Mouse (Mus musculus) cerebellum, adult 9-10 months (tissue): ENCODE measurements around the gene C330007P06Rik.
"Not testable (repeated sequence)": the region's sequence is repeated elsewhere in the genome, so short reads cannot be mapped to it uniquely, and the experiment has no call there.

Experiments
- DNase-seq: peaks from one replicate; pipeline ENCODE4 v3.0.0; 2022

The C330007P06Rik gene

DNA sequence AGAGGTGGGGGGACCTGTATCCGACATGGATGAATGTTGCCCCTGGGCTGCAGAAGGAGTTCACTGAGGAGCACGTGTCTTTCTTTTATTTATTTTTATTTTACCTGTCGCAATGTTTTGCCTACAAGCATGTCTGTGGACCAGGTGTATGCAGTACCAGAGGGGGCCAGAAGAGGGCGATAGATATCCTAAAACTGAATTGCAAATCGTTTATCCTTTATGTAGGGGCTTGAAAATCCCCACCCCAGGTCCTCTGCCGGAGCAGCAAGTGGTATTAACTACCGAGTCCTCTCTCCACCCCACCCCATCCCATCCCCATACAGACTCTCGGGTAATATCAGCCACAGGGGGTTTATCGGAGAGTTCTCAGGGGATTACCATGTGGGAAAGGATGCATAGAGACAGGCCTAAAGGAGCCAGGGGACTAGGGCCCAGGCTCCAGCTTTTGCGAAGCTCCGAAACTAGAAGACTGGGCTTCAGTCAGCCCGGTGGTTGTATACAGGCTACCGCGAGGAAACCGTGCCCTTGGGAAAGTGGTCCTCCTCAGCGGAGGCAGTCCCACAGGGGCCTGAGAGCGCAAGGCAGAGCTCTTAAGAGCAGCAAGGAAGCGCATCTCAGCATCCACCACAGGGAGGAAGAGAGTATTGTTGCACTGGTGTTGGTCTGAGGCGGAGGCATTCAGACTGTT, 40.4 kb downstream of the C330007P06Rik start:
- peak; percentile 72 for DNase-seq

DNA sequence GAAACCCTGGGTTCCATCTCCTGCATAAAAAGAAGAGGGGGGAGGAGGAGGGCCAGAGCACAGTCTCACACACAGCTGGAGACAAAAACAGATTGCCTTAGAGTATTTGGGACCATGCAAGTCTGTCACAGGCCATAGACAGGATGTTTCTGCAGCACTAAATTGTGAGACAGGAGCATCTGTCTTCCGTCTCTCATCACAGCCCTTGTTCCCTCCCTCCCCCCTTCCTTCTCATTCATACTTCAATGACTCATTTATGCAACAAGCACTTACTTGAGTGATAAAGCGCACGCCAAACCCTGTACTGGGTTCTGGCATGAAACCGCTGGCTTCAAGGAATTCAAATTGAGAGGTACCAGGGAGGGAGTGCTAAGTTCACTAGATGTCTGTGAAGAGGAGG, 42.3 kb downstream of the C330007P06Rik start:
- no peak for DNase-seq

DNA sequence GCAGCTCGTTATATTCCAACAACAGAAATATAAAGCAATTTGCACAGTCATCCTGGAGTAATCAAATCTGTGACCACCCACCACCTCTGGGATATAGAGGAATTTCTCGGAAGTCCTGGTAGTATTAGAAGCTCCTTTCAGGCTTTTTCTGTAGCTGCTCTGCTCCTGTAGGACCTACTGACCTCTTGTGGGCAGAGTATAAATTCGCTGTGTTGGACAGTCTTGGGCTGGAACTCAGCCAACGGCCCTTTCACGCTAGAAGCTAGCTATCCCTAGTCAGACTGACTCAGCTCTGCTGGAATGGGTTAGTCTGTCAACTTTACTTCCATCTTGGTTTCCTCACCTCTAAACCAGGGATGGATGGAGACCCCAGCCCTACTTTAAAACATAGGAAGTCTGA, 43.6 kb downstream of the C330007P06Rik start:
- peak; percentile 35 for DNase-seq

DNA sequence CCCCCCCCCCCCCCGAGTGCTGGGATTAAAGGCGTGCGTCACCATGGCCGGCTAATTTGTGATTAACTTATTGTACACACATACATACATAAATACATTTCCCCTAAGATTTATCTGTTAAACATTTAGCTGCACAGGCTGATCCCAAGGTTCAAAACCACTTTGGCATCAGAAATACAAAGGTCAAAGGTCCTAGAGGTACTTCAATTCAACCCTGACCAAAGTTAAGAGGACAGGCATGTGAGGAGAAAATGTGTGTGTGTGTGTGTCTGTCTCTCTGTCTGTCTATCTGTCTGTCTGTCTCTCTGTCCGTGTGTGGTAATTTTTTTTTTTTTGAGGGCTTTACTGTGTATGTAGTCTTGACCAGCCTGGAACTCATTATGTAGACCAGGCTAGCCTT, 47.0 kb downstream of the C330007P06Rik start:
- no peak for DNase-seq

DNA sequence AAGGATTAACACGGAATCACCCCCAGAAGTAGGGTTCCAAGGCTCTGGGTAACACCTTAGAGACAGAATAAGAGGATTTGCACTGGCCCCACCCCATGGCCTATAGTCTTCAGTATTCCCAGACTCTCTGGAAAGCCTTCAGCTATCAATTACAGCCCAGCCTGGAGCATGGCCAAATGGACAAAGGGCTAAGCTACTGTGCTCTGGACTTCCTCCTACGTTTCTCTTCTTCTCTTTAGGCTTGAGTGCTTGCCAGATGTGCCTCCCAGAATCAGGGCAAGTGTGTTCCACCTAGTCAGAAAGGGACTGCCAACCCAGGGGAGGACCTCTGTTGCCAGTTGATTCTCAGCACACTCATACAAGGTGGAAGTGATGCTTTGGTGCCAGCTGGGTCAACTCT, 48.9 kb downstream of the C330007P06Rik start:
- DNase-seq = no peak

DNA sequence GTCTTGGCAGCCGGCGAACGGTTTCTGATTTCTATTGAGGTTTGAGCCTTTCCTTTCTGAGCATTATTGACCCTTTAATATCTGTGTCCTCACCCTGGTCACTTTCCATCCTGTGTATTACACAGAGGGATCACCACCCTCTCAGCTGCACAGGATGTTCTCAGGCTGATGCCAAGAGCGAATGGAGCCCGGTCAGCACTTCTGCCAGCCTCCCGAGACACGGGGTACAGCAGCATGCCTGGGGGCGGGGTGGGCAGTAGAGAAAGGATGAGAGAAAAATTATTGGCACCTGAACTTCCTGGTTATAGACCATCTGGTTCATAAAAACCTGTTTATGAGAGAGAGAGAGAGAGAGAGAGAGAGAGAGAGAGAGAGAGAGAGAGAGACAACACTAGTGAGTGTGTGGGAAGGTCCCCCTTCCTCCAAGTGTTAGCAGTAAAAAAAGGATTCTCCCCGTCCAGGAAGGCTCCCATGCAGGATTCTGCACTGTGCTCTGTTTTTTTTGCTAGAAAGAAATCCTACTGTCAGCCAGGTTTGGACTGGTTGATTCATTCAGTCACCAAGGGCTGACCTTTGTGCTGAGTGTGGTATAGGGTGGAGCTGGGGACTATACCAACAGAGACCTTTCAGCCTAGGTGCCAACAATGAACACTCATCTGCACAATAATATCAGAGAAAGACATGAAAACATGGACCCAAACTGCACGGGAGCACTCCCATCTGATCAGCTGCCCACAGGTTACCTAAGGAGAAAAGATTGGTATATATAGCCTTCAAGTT, 49.8 kb downstream of the C330007P06Rik start:
- DNase-seq = no peak

DNA sequence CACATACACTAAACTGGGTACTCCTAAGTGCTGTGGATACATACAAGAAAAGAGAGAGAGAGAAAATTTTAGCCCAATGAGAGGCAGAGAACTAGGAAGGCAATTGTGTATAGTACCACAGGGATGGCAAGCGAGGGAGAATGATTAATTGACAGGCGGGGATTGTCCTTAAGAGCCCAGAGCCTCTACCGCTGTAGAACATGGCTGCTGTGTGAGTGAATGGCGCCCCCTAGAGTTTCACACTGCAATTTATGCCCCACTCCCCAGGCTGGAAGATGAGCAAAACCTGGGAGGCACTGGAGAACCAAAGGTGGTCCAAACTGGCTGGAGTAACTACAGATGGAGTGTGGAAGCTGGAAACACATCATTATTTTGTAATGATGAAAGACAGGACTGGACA, 53.7 kb downstream of the C330007P06Rik start:
- peak; percentile 33 for DNase-seq

DNA sequence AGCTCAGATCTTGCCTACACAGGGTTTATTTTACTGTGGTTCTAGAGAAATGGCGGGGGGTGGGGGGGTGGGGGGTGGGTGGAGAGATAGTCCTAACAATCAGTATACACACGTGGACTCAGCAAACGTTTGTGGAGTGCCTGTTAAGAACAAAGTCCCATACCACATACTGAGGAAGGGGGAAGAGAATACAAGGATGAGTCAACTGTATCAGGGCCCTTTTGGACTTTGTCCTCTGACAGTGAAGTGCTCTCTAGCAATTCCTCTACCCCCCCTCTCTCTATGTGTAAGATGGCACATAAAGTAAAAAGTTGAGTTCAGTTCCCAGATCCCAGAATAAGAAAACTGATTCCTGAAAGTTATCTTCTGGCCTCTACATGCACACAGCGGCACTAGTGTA, 54.3 kb downstream of the C330007P06Rik start:
- no peak for DNase-seq

DNA sequence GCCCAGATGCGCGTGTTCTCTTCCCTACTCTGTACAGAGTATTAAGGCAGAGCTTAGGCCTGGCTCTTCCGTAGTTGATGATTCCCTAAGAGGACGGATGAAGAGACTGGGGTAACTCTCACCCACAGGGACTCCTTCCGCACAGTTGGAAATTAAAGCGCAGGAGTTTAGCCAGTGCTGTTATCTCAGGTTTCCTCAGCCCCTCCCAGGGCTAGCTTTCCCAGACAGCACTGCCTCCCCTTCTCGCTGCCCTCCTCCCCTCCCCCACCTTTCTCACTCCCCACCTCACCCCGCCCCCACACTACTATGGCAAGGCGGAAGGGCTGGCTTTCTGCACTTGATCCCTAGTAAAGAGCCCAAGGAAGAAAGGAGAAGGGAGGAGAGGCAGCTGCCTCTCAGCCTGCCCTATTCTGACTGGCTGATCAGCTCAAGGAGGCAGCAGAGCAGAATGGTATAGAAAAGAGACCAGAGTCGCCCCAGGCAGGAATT, 56.9 kb downstream of the C330007P06Rik start:
- no peak for DNase-seq

DNA sequence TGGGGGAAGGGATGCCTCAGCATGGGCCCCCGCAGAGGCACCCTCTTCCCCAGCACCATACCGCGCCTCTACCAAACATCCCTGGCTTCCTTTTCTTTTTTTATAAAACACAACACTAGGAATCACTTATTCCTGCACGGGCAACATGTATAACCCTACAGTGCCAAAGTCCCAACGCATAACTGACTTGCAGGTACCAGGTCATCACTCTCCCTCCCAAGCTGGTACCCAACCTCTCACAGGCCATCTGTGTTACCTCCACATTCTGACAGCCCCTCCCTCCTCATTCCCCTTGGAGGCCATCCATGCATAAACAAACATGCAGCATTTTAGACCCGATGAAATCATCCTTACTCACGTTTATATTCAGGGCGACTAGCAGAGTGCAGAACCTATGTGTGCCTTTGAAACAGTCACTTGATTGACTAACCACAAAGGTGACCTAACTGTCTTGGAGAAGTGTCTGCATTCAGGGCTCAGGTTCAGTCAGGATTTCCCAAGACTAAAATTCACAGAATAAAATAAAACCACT, 57.5 kb downstream of the C330007P06Rik start:
- DNase-seq = no peak

DNA sequence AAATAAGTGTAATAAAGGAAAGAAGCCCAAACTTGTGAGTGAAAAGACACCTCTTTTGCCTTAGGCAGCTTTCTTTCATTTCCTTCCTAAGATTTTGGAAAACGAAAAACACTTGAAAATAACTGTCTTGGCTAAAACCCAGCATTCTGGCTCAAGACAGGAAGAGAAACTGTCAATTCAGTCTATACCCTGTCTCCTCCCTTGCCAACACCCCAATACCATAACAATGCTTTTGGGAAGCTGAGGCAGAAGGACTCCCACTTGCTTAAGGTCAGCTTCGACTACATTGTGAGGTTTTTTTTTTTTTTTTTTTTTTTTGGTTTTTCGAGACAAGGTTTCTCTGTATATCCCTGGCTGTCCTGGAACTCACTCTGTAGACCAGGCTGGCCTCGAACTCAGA, 58.5 kb downstream of the C330007P06Rik start:
- DNase-seq = no peak

DNA sequence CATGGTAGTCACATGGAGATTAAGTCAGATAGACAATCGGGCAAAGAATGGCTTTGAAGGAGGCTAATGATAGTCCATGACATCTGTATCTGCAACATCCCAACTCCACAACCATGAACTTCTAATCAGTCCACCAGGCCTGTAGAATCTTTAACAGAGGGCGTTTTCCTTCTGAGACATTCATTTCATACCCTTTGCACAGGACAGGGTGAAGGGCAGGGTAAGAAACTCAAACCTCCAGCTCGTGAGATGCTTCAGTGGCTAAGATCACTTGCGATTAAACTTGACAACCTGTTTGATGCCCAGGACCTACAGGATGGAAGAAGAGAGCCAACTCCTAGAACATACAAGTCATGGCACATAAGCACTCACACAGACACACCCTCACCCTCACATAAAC, 58.9 kb downstream of the C330007P06Rik start:
- DNase-seq = no peak

DNA sequence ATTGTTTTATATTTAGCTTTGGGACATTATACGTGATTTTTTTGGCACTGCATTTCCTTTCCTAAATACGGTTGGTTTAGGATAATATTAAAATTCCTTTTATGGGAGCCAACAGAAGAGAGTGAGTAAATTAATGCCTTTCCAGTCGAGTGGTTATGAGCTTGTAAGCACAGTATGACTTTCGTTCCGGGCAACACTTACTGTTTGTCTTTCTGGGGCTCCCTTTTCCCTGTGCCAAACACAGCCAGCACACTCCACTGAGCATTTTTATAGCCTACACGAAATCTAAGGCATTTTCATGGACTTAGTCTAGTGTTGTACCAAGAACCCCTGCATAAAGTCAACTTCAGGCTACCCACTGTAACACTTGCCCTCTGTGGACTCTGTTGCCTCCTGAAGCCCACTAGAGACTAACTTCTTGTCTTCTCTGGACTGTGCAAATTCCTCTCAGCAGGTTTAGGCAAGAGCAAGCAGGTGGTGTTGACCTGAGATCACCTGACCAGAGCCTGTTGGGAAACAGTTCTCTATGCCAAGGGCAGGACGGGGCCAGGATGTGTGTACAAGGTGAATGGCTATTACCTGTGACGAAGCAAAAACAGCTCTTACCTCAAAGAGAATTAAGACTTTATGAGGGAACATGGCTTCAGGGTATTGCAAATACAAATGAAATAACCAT, 59.6 kb downstream of the C330007P06Rik start:
- no peak for DNase-seq

DNA sequence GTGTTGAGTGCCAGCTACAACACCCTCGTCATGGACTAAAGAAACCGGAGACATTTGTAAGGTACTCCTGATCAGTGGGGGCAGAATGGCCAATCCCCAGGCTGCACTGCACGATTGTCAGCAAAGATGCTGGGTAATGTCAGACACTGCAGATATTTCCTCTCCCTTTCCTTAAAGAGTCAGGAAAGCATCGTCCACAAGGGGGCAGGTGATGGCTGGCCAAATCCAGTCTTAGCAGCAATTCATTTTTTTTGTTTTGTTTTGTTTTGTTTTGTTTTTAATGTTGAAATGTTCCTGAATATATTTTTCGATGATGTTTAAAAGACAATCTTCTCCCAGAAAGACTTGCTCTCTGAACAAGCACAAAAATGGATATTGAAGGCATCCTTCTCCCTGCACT, 62.5 kb downstream of the C330007P06Rik start:
- no peak for DNase-seq

DNA sequence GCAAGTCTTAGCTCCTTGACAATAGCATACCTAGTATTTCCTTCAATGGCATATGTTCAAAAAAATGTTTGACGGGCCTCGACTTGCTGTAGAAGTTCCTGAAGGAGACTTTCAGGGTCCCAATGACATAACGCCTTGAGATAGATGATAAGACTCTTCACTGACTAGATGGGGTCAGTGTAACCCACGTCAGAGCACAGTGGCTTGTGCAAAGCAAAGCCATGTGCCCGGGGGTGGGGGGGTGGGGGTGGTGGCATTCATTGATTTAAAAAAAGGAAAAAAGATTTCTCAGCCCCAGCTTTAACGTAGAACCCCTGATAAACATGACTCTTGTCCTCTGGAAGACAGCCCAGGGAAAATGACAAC, 65.6 kb downstream of the C330007P06Rik start:
- DNase-seq = no peak

DNA sequence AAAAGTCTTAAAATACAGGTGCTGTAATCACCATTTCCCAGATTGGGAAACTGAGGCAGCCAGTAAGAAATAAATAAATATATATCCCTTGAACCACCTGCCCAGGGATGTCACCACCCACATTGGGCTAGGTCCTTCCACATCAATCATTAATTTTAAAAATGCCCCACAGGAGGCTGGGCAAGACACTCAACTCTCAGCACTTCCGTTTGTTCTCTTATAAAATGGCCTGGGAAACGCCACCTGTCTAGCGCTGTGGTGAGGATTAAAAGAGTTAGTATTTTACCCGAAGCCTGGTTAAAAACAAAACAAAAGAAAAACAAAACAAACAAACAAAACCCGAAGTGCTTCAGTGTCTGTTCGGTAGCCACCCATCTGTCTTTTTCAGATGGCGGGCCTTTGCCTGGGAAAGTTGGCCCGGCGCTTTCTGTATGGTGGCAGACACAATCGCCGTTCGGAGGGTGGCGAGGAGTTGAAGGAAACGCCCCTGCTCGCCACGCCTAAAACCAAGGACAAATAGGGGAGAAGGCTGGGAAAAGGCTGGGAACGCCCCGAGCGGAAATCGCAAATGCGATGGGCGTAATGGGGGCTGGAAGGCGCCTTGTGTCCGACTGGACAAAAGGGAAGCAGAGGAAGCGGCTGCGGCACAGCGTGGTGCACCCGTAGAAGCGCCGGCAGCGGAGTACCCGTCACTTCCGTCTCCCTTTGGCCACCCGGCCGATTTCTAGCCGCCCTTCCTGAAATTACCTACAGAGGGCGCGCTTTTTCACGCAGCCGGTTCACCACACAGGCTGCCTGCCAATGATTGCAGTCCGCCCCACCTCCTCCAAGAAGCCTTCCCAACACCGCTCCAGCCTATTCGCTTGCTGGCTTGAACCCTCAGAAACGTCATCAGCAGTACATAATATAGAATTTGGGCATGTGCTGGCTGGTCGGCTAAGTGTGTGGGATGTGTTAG, 66.3 kb downstream of the C330007P06Rik start:
- DNase-seq = peak; percentile 90

DNA sequence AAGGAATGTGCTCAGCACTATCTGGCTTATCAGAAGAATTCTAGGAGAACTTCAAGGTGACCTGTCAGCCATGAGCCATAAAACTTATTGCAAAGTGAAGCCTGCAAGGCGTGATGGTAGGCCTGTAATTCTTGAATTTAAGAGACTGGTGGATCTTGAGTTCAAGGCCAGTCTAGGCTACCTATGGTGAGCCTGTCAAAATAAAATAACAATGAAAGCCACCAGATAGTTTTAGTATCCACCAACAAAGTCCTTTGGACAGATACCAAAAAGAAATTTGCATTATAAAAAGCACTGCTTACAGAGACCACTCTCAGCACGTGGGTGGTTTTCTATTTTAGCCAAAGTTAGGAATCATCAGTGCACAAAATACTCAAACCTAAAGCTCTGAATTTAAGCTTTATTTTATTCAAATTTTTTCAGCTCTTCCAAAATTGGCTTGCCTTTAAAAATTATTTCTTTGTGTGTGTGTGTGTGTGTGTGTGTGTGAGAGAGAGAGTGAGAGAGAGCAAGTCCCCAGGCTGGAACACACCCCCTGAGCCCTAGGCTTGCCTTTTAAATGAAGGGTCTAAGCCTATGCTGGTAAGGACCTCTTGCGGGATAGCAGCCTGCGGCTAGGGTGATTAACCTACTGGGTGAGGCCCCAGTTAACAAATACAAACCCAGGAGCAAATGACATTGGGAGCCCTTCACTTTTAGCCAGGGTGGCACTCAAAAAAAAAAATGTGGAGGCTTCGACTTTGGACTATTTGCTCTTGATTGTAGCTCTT, 68.3 kb downstream of the C330007P06Rik start:
- no peak for DNase-seq

DNA sequence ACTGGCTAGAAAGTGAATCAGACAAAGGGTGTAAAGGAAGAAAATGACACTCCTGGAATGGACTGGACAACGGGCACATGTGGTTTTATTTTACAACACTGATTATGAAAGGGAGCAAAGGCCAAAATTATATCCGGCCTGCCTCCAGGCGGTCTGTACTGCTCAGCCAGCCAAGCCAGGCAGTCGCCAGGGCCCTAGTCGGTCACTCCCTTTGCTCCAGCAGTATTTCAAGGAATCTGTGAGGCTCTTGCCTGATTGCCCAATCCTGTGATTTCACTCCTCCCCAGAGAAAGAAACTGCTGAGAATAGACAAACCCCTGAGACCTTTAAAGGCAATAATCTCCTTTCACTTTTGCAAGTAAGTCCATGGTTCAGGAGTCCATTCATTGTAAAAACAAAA, 69.7 kb downstream of the C330007P06Rik start:
- DNase-seq = no peak

DNA sequence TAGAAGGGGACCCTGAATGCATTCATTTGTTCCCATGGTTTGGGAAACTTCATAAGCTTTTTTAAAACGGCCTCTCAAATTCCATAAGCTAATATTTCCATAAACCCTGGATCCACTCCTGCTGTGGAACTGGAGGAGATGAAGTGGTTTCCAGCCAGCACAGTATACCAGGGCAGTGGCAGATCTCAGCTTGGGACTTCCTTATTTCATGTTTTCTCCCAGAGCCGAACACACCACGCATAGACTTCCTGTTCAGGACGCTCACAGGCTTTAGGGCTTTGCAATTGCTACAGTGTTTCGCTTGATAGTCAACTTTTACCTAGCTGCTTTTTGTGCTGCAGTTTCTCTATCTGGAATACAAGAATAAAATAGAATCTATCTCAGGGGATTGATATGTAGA, 70.7 kb downstream of the C330007P06Rik start:
- no peak for DNase-seq

DNA sequence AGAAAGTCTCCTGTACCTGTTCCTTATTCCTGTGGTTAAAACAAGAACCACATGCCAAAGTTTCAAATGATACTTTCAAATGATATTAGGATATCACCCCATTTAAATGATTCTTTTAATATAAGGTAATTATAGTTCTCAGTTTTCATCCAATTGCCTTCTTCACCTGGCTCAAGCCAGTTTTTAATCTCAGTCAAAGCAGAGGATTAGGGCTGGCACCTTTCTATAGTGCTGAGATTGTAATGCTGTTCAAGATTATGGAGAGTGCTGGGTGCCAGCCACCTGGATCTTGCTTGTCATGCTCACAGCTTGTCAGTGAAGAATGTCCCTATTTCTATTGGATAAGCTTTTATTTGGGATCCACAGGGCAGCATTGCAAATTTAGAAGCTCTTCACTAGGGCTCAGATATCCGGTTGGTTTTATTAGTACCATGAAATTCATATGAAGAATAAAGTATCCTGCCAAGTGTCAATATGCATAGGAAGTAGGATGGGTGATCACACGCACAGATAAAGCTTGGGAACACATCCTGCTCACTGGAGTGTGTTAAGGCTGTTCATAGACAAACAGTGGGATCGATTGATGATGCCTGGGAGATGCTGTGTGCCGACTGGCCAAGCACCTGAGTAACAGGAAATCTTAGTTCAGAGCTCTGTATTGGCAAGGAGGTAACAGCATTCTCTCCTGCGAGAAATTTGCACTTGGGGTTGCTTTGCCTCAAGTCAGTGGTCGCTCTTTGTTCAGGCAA, 74.6 kb downstream of the C330007P06Rik start:
- no peak for DNase-seq

DNA sequence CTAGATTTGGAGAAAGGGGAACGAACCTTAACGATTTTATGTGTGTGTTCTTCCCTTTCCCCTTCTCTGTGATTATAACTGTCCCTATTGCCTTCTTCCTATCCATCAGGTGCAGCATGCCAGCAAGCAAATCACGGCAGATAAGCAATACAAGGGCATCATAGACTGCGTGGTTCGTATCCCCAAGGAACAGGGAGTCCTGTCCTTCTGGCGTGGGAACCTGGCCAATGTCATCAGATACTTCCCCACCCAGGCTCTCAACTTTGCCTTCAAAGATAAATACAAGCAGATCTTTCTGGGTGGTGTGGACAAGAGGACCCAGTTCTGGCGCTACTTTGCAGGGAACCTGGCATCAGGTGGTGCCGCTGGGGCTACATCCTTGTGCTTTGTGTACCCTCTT, 77.2 kb downstream of the C330007P06Rik start:
- not testable (repeated sequence) for DNase-seq
